Mouse (Mus musculus) midbrain, embryonic 16.5 days (tissue): ENCODE measurements around the gene Cfhr1. TPM values are rescaled to one million over a fixed set of nuclear protein-coding genes. Genes with fewer than 3 reads are reported as not detected.

Source experiments
- ATAC-seq: fragments of 200-750 bp; cut with Nextera tagmentation; 2 replicates; pipeline ENCODE4 v1.8.0; 2017; ENCODE audit warnings: moderate TSS enrichment
- H3K27ac ChIP-seq: fragments of 300-500 bp; sonication (generic); 2 replicates; pipeline ENCODE4 v1.5.1; 2014; ENCODE audit warnings: mild to moderate bottlenecking, low read length, mixed read lengths
- H3K27me3 ChIP-seq: fragments of 300-500 bp; sonication (generic); 2 replicates; pipeline ENCODE4 v1.6.1; 2014; ENCODE audit warnings: low read depth, low read length, mixed read lengths; ENCODE audit not compliant: control insufficient read depth, insufficient read depth
- H3K36me3 ChIP-seq: fragments of 300-500 bp; sonication (generic); 2 replicates; pipeline ENCODE4 v1.6.1; 2014; ENCODE audit warnings: mild to moderate bottlenecking, low read length, moderate library complexity, mixed read lengths; ENCODE audit not compliant: control insufficient read depth, insufficient read depth
- H3K4me1 ChIP-seq: fragments of 300-500 bp; sonication (generic); 2 replicates; pipeline ENCODE4 v1.6.1; 2014; ENCODE audit warnings: mild to moderate bottlenecking, low read length, mixed read lengths; ENCODE audit not compliant: control insufficient read depth, insufficient read depth
- H3K4me2 ChIP-seq: fragments of 300-500 bp; sonication (generic); 2 replicates; pipeline ENCODE4 v1.6.1; 2014; ENCODE audit warnings: mild to moderate bottlenecking, low read length, mixed read lengths
- H3K4me3 ChIP-seq: fragments of 300-500 bp; sonication (generic); 2 replicates; pipeline ENCODE4 v1.5.1; 2014; ENCODE audit warnings: low read depth, mild to moderate bottlenecking, low read length, moderate library complexity, mixed read lengths
- H3K9ac ChIP-seq: fragments of 300-500 bp; sonication (generic); 2 replicates; pipeline ENCODE4 v1.6.1; 2014; ENCODE audit warnings: low read depth, low read length, mixed read lengths
- H3K9me3 ChIP-seq: fragments of 300-500 bp; sonication (generic); replicated peaks from 2 replicates; pipeline ENCODE4 v1.6.1; 2014; ENCODE audit warnings: mild to moderate bottlenecking, low read length, mixed read lengths; ENCODE audit not compliant: control insufficient read depth, poor library complexity, severe bottlenecking
- WGBS: fragments of 180-500 bp; shearing (Covaris S2); extraction: QIAGEN DNeasy Blood & Tissue Kit; methylation state at CpG from one replicate; pipeline ENCODE4 v1.1.7; 2014; 5-methylcytosine and 5-hydroxymethylcytosine counted together
- polyA plus RNA-seq: library from polyadenylated mRNA; unstranded; fragments of >200 nt; fragmentation: Nextera tagmentation; extraction: Ambion mirVana; gene quantifications from 2 replicates; pipeline ENCODE4 v1.2.1, GENCODE M21; 2015

Gene Cfhr1
- not detected in 2 replicates for polyA plus RNA-seq

GRCm38 (mm10) chr1:139560024-139560423 is at the start of gene Cfhr1:
TSS of gene Cfhr1 (minus strand) at chr1:139560272.
- no peaks in the 10 kb centered on the region for H3K9me3 ChIP-seq
- H3K4me3 ChIP-seq, result no peak within 1 kb of the TSS
- no peak within 1 kb of the TSS for H3K4me2 ChIP-seq
- 57% methylated on average over 1 of the region's 1 CpGs for WGBS
- ATAC-seq, result no peak
- no peak within 1 kb of the TSS for H3K27ac ChIP-seq
- no peaks in the 10 kb centered on the region for H3K36me3 ChIP-seq
- H3K27me3 ChIP-seq, result no peaks in the 10 kb centered on the region
- H3K4me1 ChIP-seq, result no peaks in the 10 kb centered on the region
- no peak within 1 kb of the TSS for H3K9ac ChIP-seq

- Histone ChIP-seq H3K4me1 (no peaks in the 10 kb centered on the region), H3K27me3 (no peaks in the 10 kb centered on the region), H3K27ac (no peak overlapping the region), H3K9ac (no peak overlapping the region), H3K4me2 (no peak overlapping the region), H3K36me3 (no peaks in the 10 kb centered on the region), H3K9me3 (no peaks in the 10 kb centered on the region), H3K4me3 (no peak overlapping the region)
- 85% methylated on average over 1 of the region's 1 CpGs for WGBS
- no peak for ATAC-seq
Measured at GRCm38 (mm10) chr1:139551311-139551710, 8.8 kb downstream of the Cfhr1 start.

GRCm38 (mm10) chr1:139548536-139548935 is 11.5 kb downstream of the Cfhr1 start:
- Histone ChIP-seq H3K9me3 (no peaks in the 10 kb centered on the region), H3K27me3 (no peaks in the 10 kb centered on the region), H3K36me3 (no peaks in the 10 kb centered on the region), H3K4me3 (no peak overlapping the region), H3K27ac (no peak overlapping the region), H3K9ac (no peak overlapping the region), H3K4me2 (no peak overlapping the region), H3K4me1 (no peaks in the 10 kb centered on the region)
- 94% methylated on average over 1 of the region's 1 CpGs for WGBS
- no peak for ATAC-seq

- no peaks in the 10 kb centered on the region for H3K4me1 ChIP-seq
- H3K9me3 ChIP-seq, result no peaks in the 10 kb centered on the region
- H3K4me2 ChIP-seq, result no peak overlapping the region
- no peaks in the 10 kb centered on the region for H3K27me3 ChIP-seq
- no peak overlapping the region for H3K9ac ChIP-seq
- WGBS, result 93% methylated on average over 12 of the region's 12 CpGs
- no peak overlapping the region for H3K4me3 ChIP-seq
- no peak overlapping the region for H3K27ac ChIP-seq
- no peaks in the 10 kb centered on the region for H3K36me3 ChIP-seq
- no peak for ATAC-seq
Measured at GRCm38 (mm10) chr1:139514556-139514955, 45.5 kb downstream of the Cfhr1 start.

GRCm38 (mm10) chr1:139501258-139501752 is 58.8 kb downstream of the Cfhr1 start, which contains the start of gene F13b:
TSS of gene F13b (plus strand) at chr1:139501702.
- H3K4me1 ChIP-seq, result no peaks in the 10 kb centered on the region
- H3K4me3 ChIP-seq, result no peak within 1 kb of the TSS
- H3K27ac ChIP-seq, result no peak within 1 kb of the TSS
- no peaks in the 10 kb centered on the region for H3K9me3 ChIP-seq
- no peaks in the 10 kb centered on the region for H3K27me3 ChIP-seq
- no peak within 1 kb of the TSS for H3K4me2 ChIP-seq
- 90% methylated on average over 3 of the region's 3 CpGs for WGBS
- no peaks in the 10 kb centered on the region for H3K36me3 ChIP-seq
- no peak for ATAC-seq
- no peak within 1 kb of the TSS for H3K9ac ChIP-seq

GRCm38 (mm10) chr1:139499751-139500150 is 60.3 kb downstream of the Cfhr1 start:
- Histone ChIP-seq H3K9me3 (no peaks in the 10 kb centered on the region), H3K4me1 (no peaks in the 10 kb centered on the region), H3K4me2 (no peak overlapping the region), H3K36me3 (no peaks in the 10 kb centered on the region), H3K4me3 (no peak overlapping the region), H3K27ac (no peak overlapping the region), H3K27me3 (no peaks in the 10 kb centered on the region), H3K9ac (no peak overlapping the region)
- ATAC-seq, result no peak

Other genes with a start within 250 kb of the Cfhr1 start
- gene Crb1, start 183.2 kb downstream of the Cfhr1 start, polyA plus RNA-seq, result 2.2 and 3.2 TPM in 2 replicates
- gene Zbtb41, start 138.0 kb downstream of the Cfhr1 start, polyA plus RNA-seq, result 20.9 and 24.6 TPM in 2 replicates
- 1.4 and 2.4 TPM in 2 replicates for gene Aspm, start 105.5 kb downstream of the Cfhr1 start, polyA plus RNA-seq
- not detected in 2 replicates for gene F13b, start 58.6 kb downstream of the Cfhr1 start, polyA plus RNA-seq
- gene Gm4788, start 221.0 kb upstream of the Cfhr1 start, polyA plus RNA-seq, result not detected in 2 replicates